Mouse (Mus musculus): Measurements from ENCODE around the gene Hbs1l.

Hbs1l gene

GRCm38 (mm10) chr10:21304672-21305632 is 9.2 kb downstream of the Hbs1l start:
- peak; percentile 80 for DNase-seq

- peak; percentile 46 for DNase-seq
These were observed 18.0 kb downstream of the Hbs1l start for GRCm38 (mm10) chr10:21313732-21314131.

GRCm38 (mm10) chr10:21316123-21316522 is 20.3 kb downstream of the Hbs1l start:
- no peak for DNase-seq

- DNase-seq, result peak; percentile 58
These were observed 22.5 kb downstream of the Hbs1l start for GRCm38 (mm10) chr10:21318250-21318649.

GRCm38 (mm10) chr10:21318996-21319395 is 23.2 kb downstream of the Hbs1l start:
- DNase-seq, result no peak

GRCm38 (mm10) chr10:21320601-21321000 is 24.8 kb downstream of the Hbs1l start:
- DNase-seq, result no peak

- no peak for DNase-seq
These were observed 30.6 kb downstream of the Hbs1l start for GRCm38 (mm10) chr10:21326352-21326751.

- no peak for DNase-seq
These were observed 31.9 kb downstream of the Hbs1l start for GRCm38 (mm10) chr10:21327605-21328135.

GRCm38 (mm10) chr10:21334349-21335105 is 38.7 kb downstream of the Hbs1l start:
- DNase-seq, result peak; percentile 94

GRCm38 (mm10) chr10:21335534-21335933 is 39.8 kb downstream of the Hbs1l start:
- DNase-seq, result no peak

- DNase-seq, result no peak
These were observed 41.4 kb downstream of the Hbs1l start for GRCm38 (mm10) chr10:21337191-21337590.

- peak; percentile 81 for DNase-seq
These were observed 45.9 kb downstream of the Hbs1l start for GRCm38 (mm10) chr10:21341706-21342105.

- DNase-seq, result peak; percentile 44
These were observed 46.7 kb downstream of the Hbs1l start for GRCm38 (mm10) chr10:21342331-21343005.

GRCm38 (mm10) chr10:21347332-21347731 is 51.6 kb downstream of the Hbs1l start:
- no peak for DNase-seq

- peak; percentile 55 for DNase-seq
These were observed 53.7 kb downstream of the Hbs1l start for GRCm38 (mm10) chr10:21349449-21349848.

- no peak for DNase-seq
These were observed 54.2 kb downstream of the Hbs1l start for GRCm38 (mm10) chr10:21349946-21350345.

- peak; percentile 79 for DNase-seq
These were observed 55.0 kb downstream of the Hbs1l start for GRCm38 (mm10) chr10:21350531-21351515.

GRCm38 (mm10) chr10:21351766-21352165 is 56.0 kb downstream of the Hbs1l start:
- peak; percentile 59 for DNase-seq

- DNase-seq, result peak; percentile 49
These were observed 58.1 kb downstream of the Hbs1l start for GRCm38 (mm10) chr10:21353890-21354289.

GRCm38 (mm10) chr10:21354506-21354905 is 58.7 kb downstream of the Hbs1l start:
- DNase-seq, result peak; percentile 55

- DNase-seq, result peak; percentile 73
These were observed 62.2 kb downstream of the Hbs1l start for GRCm38 (mm10) chr10:21357986-21358385.

- DNase-seq, result peak; percentile 64
These were observed 63.3 kb downstream of the Hbs1l start for GRCm38 (mm10) chr10:21359086-21359485.

Data from heart, adult 11 months (tissue).